Mouse (Mus musculus): Measurements from ENCODE around the gene Hist1h4d. TPM values are rescaled to one million over a fixed set of nuclear protein-coding genes. Genes with fewer than 3 reads are reported as not detected.
"Not testable (repeated sequence)": the region's sequence is repeated elsewhere in the genome, so short reads cannot be mapped to it uniquely, and the experiment has no call there.

Hist1h4d gene
- 139 and 158 TPM in 2 replicates for polyA plus RNA-seq (2016; fragmentation: Nextera tagmentation; extraction: Ambion mirVana)

DNA sequence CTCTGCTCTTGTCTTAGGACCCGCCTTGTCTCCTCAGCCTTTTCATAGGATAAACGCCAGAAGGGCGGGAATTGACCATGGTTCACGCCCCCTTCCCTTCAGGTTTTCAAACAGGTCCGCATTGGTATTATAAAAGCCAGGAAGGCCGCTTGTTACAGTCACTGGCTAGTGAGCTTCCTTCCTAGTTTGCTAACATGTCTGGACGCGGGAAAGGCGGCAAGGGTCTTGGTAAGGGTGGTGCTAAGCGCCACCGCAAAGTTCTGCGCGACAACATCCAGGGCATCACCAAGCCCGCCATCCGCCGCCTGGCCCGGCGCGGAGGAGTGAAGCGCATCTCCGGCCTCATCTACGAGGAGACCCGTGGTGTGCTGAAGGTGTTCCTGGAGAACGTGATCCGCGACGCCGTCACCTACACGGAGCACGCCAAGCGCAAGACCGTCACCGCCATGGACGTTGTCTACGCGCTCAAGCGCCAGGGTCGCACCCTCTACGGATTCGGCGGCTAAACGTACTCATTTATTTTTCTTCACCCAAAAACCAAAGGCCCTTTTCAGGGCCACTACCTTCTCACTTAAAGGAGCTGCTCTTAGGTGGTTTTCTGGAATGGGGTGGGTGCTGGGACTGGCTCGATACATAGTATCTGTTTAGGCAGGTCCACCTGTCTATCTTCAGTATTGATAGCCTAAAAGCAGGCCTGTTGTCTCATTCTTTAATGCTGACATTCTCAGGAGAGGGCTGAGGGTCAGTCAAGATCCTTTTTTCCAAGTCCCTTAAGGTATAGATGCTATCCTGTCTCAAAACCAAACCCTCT, at the start of gene Hist1h4d:
Gene Hist1h4d (plus strand): TSS at position 191 of the 811 bp plus-strand sequence.
- ATAC-seq (ENCODE audit: insufficient number of reproducible peaks, insufficient read depth, low FRiP score, low TSS enrichment, low read depth): peak; percentile 91
- Histone ChIP-seq H3K27me3 (no peaks in the 10 kb centered on the region), H3K36me3 (no peaks in the 10 kb centered on the region), H3K27ac (peak within 1 kb of the TSS; percentile 96), H3K4me3 (replicated peaks) (peak within 1 kb of the TSS; percentile 55), H3K9me3 (no peaks in the 10 kb centered on the region), H3K9ac (replicated peaks) (peak within 1 kb of the TSS; percentile 73), H3K4me2 (peak within 1 kb of the TSS; percentile 85), H3K4me1 (replicated peaks) (peaks cover 34% of the 10 kb centered on the region)
- WGBS: under 1% methylated on average over 43 of the region's 43 CpGs

DNA sequence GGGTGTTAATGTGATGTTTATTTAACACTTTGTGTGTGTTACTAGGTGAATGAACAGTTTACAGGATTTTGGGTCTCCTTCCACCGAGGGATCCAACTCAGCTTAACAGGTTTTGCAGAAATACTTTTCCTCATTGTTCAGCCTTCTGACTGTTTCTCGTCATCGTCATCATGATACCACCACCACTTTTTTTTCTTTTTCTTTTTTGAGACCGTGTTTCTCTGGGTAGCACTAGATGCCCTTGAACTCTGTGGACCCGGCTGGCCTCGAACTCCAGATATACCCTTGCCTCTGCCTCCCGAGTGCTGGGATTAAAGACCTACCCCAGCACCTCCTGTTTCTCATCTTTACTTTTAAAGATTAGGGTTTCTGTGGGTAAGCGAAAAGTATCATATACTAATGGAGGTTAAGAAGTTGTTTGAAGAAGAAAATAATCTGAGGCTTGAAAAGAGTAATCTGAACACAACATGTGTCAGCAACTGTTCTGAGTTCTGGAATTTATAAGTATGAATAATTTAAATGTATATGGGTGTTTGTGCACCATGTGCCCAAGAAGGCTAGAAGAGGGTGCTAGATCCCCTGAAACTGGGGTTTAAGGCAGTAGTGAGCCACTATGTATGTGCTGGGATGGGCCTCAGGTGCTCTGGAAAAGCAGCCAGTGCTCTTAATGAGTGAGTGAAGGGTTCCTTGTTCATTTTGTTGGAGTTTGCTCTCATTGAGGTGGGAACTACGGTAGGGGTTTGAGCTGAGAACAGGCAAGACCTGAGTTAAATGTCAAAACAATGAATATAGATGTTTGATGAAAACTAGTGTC, 48.9 kb upstream of the Hist1h4d start:
- H3K4me3 ChIP-seq (replicated peaks): peak overlapping the region; percentile 50
- H3K9me3 ChIP-seq: no peaks in the 10 kb centered on the region
- H3K27me3 ChIP-seq: no peaks in the 10 kb centered on the region
- H3K27ac ChIP-seq: peak overlapping the region; percentile 98
- no peaks in the 10 kb centered on the region for H3K36me3 ChIP-seq
- peaks cover 36% of the 10 kb centered on the region for H3K4me1 ChIP-seq (replicated peaks)
- peak overlapping the region; percentile 82 for H3K9ac ChIP-seq (replicated peaks)
- H3K4me2 ChIP-seq: peak overlapping the region; percentile 69
- WGBS: 21% methylated on average over 9 of the region's 9 CpGs
- ATAC-seq (ENCODE audit: insufficient number of reproducible peaks, insufficient read depth, low FRiP score, low TSS enrichment, low read depth): no peak

DNA sequence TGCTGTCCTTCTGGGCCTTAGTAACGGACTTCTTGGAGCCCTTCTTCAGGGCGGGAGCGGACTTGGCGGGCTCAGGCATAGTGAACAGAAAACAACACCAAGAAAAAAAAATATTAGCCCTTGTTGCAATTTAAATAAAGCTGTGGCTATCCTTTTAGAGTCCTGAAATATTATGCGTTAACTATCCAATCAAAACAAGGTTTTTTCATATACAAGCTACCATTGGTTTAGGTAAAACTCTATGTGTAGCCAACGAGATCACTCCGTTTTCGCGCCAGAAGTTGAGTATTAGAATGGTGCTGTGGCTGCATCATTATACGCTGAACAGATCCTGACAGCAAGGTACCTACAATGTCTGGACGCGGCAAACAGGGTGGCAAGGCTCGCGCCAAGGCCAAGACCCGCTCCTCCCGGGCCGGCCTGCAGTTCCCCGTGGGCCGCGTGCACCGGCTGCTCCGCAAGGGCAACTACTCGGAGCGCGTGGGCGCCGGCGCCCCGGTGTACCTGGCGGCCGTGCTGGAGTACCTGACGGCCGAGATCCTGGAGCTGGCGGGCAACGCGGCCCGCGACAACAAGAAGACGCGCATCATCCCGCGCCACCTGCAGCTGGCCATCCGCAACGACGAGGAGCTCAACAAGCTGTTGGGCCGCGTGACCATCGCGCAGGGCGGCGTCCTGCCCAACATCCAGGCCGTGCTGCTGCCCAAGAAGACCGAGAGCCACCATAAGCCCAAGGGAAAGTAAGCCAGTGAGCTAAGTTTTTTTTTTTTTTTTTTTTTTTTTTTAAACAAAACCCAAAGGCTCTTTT, 47.6 kb upstream of the Hist1h4d start, which contains the start of gene Hist1h2af:
Gene Hist1h2af (plus strand): TSS at position 347 of the 808 bp plus-strand sequence.
- H3K9me3 ChIP-seq, H3K27me3 ChIP-seq, H3K36me3 ChIP-seq: not testable (repeated sequence)
- H3K4me2 ChIP-seq: peak within 1 kb of the TSS; percentile 69
- peak within 1 kb of the TSS; percentile 50 for H3K4me3 ChIP-seq (replicated peaks)
- ATAC-seq (ENCODE audit: insufficient number of reproducible peaks, insufficient read depth, low FRiP score, low TSS enrichment, low read depth): peak; percentile 11; the same call in 1 of the 2 replicates
- peaks cover 42% of the 10 kb centered on the region for H3K4me1 ChIP-seq (replicated peaks)
- H3K27ac ChIP-seq: peak within 1 kb of the TSS; percentile 98
- peak within 1 kb of the TSS; percentile 82 for H3K9ac ChIP-seq (replicated peaks)
- WGBS: under 1% methylated on average over 28 of the region's 53 CpGs

DNA sequence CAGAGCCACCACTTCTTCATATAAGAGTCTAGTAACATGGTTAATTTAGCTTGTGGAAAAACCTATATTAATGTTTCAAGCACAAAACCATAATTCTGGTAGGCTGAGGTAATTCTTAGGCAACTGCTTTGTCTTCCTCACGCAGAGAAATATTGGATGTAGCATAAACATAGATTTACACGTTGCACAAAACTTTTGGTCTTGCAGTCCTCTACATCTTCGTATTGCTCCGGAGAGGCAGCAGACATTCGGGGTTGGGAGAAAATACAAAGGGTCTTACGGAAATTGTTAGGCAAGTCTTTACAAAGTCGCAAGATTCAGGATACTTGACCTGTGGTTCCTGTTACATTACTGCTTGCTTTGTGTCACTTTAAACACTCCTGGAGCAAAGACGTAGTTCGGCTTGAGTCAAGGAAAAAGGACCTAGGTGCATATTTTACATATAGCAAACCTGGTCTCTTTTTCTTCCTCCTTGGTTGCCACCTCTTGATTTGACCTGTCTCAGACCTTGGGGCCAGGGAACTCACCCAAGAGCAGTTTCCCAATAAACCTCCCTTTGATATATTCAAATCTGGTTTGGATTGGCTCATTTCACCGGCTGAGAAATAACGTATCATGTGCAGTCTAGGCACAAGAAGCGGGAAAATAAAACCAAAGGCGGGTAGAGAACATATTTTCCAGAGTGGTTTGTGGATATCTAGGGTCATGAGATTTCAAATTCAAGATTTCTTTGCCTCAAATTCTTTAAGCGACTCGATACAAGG, 46.8 kb upstream of the Hist1h4d start:
- peak overlapping the region; percentile 50 for H3K4me3 ChIP-seq (replicated peaks)
- H3K27ac ChIP-seq: peak overlapping the region; percentile 98
- H3K4me2 ChIP-seq: peak overlapping the region; percentile 69
- WGBS: under 1% methylated on average over 15 of the region's 15 CpGs
- H3K4me1 ChIP-seq (replicated peaks): peaks cover 38% of the 10 kb centered on the region
- H3K9me3 ChIP-seq: no peaks in the 10 kb centered on the region
- peak overlapping the region; percentile 66 for H3K9ac ChIP-seq (replicated peaks)
- ATAC-seq (ENCODE audit: insufficient number of reproducible peaks, insufficient read depth, low FRiP score, low TSS enrichment, low read depth): peak; percentile 0; the same call in 1 of the 2 replicates
- H3K36me3 ChIP-seq: no peaks in the 10 kb centered on the region
- no peaks in the 10 kb centered on the region for H3K27me3 ChIP-seq

DNA sequence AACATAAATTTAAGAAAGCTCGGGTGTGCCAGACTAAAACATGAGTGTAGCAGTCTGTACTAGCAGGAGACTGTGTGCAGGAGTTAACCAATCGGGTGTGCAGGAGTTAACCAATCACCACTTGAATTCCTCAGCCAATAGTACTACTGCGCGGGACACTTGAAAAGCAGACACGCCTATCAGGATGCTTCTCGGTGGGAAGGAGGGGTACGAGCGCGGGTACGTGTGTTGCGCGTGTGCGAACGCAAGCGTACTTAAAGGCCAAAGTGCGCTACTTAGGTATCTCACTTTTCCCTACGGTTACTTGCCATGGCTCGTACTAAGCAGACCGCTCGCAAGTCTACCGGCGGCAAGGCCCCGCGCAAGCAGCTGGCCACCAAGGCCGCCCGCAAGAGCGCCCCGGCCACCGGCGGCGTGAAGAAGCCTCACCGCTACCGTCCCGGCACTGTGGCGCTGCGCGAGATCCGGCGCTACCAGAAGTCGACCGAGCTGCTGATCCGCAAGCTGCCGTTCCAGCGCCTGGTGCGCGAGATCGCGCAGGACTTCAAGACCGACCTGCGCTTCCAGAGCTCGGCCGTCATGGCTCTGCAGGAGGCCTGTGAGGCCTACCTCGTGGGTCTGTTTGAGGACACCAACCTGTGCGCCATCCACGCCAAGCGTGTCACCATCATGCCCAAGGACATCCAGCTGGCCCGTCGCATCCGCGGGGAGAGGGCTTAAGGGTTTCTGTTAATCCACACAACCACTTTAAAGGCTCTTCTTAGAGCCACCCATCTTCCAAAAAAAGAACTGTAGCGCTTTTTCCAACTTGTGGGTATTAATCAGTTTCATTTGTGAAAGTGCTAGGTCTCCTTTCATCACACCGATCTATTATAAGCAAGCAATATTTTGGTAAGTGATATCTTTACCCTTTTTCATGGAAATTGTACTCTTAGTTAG, 46.0 kb upstream of the Hist1h4d start, which contains the start of gene Hist1h3g:
Gene Hist1h3g (plus strand): TSS at position 286 of the 939 bp plus-strand sequence.
- ATAC-seq (ENCODE audit: insufficient number of reproducible peaks, insufficient read depth, low FRiP score, low TSS enrichment, low read depth): peak; percentile 94
- Histone ChIP-seq H3K27ac (peak within 1 kb of the TSS; percentile 98), H3K9ac (replicated peaks) (peak within 1 kb of the TSS; percentile 72), H3K4me1 (replicated peaks) (peaks cover 38% of the 10 kb centered on the region), H3K4me3 (replicated peaks) (peak within 1 kb of the TSS; percentile 50), H3K4me2 (peak within 1 kb of the TSS; percentile 69)
- under 1% methylated on average over 34 of the region's 62 CpGs for WGBS
- H3K36me3 ChIP-seq, H3K9me3 ChIP-seq, H3K27me3 ChIP-seq: not testable (repeated sequence)

DNA sequence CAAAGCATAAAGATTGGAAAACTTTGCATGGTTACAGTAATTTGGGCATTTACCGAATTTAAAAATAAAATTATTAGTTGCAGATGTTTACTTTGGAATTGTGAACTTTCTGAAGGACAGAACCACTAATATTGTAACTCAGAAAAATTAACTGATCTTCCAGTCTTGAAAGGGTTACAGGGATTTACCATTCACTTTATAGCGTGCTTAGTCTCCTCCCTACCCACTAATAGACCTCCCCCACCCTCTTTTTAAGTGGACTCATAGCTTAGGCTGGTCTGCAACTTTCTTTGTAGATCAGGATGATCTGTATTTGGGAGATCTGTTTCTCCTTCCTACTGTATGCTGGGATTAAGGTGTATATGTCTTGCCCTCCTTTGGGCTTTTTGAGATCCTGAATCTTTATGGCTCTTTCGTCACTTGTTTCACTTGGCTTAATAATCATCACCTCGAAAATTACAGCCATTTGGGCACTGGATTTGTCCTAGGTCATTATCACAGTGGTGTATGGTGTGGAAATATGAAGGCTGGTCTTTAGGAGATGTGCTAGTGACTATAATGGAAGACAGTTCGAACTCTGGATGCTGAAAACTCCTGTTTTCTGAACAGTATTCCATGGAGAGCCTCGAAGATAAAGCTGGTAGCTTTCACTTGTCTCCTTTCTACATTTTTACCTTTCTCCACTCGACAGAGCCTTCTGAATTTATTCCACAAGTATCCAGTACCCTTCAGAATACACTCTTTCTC, 45.1 kb upstream of the Hist1h4d start:
- 21% methylated on average over 7 of the region's 7 CpGs for WGBS
- Histone ChIP-seq H3K4me2 (peak overlapping the region; percentile 69), H3K4me1 (replicated peaks) (peaks cover 38% of the 10 kb centered on the region), H3K4me3 (replicated peaks) (peak overlapping the region; percentile 50), H3K9ac (replicated peaks) (peak overlapping the region; percentile 72), H3K9me3 (no peaks in the 10 kb centered on the region), H3K27ac (peak overlapping the region; percentile 98), H3K36me3 (no peaks in the 10 kb centered on the region), H3K27me3 (no peaks in the 10 kb centered on the region)
- no peak for ATAC-seq (ENCODE audit: insufficient number of reproducible peaks, insufficient read depth, low FRiP score, low TSS enrichment, low read depth)

DNA sequence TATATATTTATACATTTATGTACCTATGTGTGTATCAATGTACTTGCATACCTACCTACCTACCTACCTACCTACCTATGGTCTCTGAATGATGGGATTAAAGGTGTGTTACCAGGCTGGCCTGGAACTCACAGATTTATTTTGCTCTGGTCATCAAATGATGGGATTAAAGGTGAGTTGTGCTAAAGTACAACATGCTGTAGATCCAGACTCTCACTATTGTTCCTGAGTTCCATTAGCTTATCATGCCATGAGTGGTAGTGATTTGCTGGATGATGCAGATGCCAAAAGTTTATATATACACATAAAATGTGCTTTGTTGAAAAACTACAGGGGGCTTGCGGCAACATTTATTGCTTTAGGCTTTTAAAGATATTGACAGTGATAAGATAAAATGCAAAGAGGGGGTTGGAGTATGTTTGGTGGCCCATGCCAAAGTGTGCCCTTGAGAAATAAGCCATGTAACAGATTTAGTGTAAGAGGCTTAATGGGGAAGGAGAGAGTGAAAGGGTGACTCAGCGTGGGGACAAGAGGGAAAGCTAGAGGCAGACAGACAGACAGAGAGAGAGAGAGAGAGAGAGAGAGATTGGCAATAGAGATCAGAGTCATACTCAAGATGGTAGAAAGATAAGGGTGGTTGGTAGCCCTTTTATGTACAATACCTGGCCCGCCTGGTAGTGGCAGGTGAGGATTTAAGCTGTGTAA, 44.2 kb upstream of the Hist1h4d start:
- no peak for ATAC-seq (ENCODE audit: insufficient number of reproducible peaks, insufficient read depth, low FRiP score, low TSS enrichment, low read depth)
- Histone ChIP-seq H3K27me3 (no peaks in the 10 kb centered on the region), H3K36me3 (no peaks in the 10 kb centered on the region), H3K4me3 (replicated peaks) (peak overlapping the region; percentile 50), H3K27ac (peak overlapping the region; percentile 46), H3K9ac (replicated peaks) (no peak overlapping the region; the same call in 1 of the 2 replicates), H3K4me1 (replicated peaks) (peaks cover 36% of the 10 kb centered on the region), H3K9me3 (no peaks in the 10 kb centered on the region), H3K4me2 (peak overlapping the region; percentile 69)
- 86% methylated on average over 3 of the region's 3 CpGs for WGBS

DNA sequence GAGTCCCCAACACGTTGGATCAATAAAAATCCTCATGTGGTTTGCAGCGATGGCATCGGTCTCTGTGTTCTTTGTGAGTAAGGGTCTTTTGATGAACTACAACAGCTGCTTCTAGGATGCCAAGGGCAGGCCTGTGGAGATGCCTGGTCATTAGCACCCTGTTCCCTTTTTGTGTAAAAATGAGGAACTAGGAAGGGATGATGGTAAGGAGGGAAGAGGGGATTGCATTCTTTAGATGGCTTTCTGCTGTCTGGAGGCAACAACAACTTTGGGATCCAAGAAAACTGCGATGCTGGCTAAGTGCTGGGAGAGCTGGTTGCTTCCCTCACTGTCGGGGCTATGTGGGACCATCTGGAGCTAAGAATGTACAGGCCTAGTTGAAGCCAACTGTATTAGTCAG, 43.1 kb upstream of the Hist1h4d start:
- H3K36me3 ChIP-seq: no peaks in the 10 kb centered on the region
- no peaks in the 10 kb centered on the region for H3K27me3 ChIP-seq
- ATAC-seq (ENCODE audit: insufficient number of reproducible peaks, insufficient read depth, low FRiP score, low TSS enrichment, low read depth): no peak
- peaks cover 30% of the 10 kb centered on the region for H3K4me1 ChIP-seq (replicated peaks)
- peak overlapping the region; percentile 31 for H3K4me2 ChIP-seq
- no peak overlapping the region; the same call in 1 of the 2 replicates for H3K9ac ChIP-seq (replicated peaks)
- no peak overlapping the region for H3K4me3 ChIP-seq (replicated peaks)
- peak overlapping the region; percentile 72 for H3K27ac ChIP-seq
- H3K9me3 ChIP-seq: no peaks in the 10 kb centered on the region
- WGBS: 55% methylated on average over 5 of the region's 5 CpGs
